Mouse (Mus musculus): ENCODE measurements at regions not wholly inside any gene's neighbourhood (a gene's known extent, or its start where the extent isn't known, plus 50 kb on each side); places are given as distances from the start of the nearest gene placed in this dataset.

GRCm38 (mm10) chr13:59949471-59949870 lies 126.5 kb upstream of the Tut7 start:
- TF ChIP-seq POLR2A (IDR thresholded peaks at IDR 0.05; ENCODE audit: borderline replicate concordance, extremely low read depth, low read depth, low read length) (no peak), CTCF (IDR thresholded peaks at IDR 0.05; ENCODE audit: insufficient read depth, low read length) (no peak)
